Mouse (Mus musculus): ENCODE measurements around the gene Gad1. TPM values are rescaled to one million over a fixed set of nuclear protein-coding genes. Genes with fewer than 3 reads are reported as not detected.

Gene Gad1
- polyA plus RNA-seq, 1 experiment: 0.12 TPM

- DNase-seq (ENCODE audit: low spot score): no peak
Measured at GRCm38 (mm10) chr2:70564646-70565315, 11.9 kb downstream of the Gad1 start.

DNA sequence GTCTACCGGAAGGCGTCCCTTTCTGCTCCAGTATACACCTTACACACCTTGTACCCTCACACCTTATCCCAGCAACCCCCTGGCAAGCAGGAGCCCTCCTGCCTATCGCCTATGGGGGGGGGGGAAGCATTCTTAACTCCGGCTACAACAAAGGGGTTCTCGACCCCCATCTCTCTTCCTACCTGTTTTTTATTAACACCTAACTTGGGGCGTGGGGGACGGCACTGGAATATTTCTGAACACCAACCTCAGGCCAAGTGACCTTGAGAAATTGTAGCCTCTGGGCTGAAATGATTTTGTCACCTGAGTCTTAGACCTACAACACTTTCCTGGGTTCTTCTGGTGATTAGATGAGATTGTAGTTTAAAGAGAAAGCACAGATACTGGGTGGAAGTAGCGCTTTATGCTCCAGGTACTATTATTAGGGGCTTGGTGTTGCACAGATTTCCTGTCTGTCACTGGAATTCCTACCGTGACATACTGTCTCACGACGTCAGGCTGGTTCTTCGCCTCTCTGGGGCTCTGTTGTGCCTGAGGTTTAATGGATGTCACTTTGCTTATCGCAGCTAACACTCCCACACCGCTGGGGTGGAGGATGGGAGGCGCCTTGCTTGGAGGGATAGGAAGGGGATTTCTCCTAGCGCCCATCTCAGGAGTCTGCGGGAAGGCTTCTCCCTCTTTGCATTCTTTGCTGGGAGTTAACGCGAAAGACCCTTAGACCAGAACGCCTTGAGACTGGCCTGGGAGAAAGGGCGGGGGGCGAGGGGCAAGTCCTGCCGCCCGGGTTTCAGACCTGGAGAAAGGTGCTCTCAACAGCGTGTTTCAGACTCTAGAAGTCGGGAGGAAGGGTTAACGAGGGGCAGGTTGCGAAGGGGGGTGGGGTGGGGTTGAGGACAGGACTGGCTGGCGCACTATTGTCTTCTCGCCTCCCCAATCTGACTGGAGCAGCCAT is 13.1 kb downstream of the Gad1 start:
- DNase-seq (ENCODE audit: low spot score): no peak

DNA sequence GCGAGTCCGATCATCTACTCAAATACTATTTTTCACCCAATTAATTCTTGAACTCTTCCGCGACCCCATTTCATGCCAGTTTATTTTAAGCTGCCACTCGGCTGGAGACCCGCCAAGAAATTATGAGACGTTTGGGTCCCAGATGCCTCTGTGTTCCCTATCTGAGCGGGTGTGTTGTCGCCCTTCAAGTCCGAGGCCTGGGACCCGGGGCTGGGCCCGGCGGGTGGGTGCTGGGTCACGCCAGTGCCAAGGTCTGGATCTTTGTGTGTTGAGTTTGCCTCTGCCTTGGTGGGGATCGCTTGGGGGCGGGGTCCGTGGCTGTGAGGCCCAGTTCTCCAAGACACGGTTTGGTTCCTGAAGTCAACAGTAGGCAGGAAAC is 13.7 kb downstream of the Gad1 start:
- DNase-seq (ENCODE audit: low spot score): no peak

DNA sequence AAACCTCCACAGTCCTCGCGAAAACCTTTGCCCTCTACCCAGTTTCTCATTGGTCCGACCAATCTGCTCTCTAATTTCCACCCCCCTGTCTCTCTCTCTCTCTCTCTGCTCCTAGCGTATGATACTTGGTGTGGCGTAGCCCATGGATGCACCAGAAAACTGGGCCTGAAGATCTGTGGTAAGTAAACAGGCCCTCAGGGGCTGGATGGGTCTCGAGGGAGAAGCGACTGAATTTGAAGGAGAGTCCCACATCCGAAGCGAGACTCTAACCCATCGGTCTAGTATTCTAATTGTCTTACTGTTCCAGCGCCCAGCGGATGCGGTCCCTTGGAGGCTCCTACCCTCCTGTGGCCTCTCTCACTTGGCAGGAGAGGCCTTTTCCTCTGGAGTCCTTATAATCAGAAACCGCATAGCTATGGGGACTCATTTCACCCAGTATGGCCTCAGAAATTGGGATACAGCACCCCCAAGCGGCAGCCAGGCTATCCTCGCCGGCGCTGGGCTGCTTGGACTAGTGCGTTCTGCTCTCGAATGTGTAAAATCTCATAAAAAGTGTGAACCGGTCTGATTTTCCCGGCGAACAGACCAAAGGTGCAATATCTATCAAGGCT is 14.3 kb downstream of the Gad1 start:
- no peak for DNase-seq (ENCODE audit: low spot score)

GRCm38 (mm10) chr2:70567682-70568077 is 14.8 kb downstream of the Gad1 start:
- no peak for DNase-seq (ENCODE audit: low spot score)

- DNase-seq (ENCODE audit: low spot score): no peak
Measured at GRCm38 (mm10) chr2:70568198-70568941, 15.5 kb downstream of the Gad1 start.

GRCm38 (mm10) chr2:70571698-70572097 is 18.8 kb downstream of the Gad1 start:
- DNase-seq (ENCODE audit: low spot score): no peak

DNA sequence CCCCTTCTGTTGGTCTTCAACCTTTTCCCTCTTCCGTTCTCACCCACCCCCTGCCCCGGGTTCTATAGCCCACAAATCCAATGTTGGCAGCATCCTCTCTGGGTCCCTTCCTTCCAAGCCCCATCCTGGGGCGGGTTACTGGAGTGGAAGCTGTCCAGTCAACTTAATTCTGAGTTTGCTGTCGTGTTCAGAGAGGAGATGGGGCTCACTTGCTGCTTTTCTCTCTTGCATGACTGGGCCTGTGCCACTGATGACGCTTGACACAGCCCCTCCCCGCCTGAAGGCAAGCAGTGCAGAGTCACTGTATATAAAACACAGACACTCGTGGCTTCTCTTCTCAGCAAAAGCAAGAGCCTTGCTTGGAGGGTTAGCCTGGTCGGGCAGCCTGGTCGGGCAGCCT is 19.4 kb downstream of the Gad1 start:
- no peak for DNase-seq (ENCODE audit: low spot score)

- DNase-seq (ENCODE audit: low spot score): no peak
Measured at GRCm38 (mm10) chr2:70573544-70574210, 20.8 kb downstream of the Gad1 start.

DNA sequence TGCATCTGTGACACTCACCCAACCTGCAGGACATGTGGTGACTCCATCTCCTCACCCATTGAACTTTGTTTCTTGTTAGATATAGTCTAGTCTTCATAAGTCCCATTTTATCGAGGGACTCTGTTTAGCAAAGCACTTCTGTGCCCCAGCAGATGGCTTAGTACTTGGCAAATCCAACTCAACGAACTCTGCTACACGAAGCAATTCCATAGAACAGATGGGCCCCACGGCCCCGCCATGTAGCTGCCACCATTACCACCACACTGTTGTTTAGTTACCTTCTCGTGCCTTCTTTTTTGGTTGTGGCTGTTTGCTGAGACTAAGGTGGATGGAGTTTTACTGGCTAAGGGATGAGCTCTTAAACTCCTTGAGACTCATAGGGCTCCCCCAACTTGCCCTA is 35.3 kb downstream of the Gad1 start:
- DNase-seq (ENCODE audit: low spot score): no peak

- no peak for DNase-seq (ENCODE audit: low spot score)
Measured at GRCm38 (mm10) chr2:70592432-70592831, 39.6 kb downstream of the Gad1 start.

- no peak for DNase-seq (ENCODE audit: low spot score)
Measured at GRCm38 (mm10) chr2:70593670-70594069, 40.8 kb downstream of the Gad1 start.

DNA sequence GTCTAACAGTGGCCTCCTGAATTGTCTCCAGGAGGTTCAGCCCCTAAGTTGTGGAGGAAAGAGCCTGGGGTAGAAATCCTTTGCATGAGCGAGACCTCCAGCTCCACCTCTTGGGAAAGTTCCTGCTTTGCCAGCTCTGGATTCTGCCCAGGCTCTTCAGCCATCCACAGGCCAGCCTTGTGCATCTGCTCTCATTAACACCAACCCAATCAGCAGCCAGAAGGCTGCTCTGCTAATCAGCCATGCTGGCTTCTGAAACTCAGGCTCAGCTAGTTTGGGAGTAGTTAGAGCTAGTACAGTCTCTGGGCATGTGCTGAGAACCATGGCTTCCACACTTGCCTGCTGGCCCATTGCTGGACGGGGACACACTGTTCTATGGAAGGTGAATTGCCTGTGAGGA is 43.0 kb downstream of the Gad1 start:
- DNase-seq (ENCODE audit: low spot score): no peak

DNA sequence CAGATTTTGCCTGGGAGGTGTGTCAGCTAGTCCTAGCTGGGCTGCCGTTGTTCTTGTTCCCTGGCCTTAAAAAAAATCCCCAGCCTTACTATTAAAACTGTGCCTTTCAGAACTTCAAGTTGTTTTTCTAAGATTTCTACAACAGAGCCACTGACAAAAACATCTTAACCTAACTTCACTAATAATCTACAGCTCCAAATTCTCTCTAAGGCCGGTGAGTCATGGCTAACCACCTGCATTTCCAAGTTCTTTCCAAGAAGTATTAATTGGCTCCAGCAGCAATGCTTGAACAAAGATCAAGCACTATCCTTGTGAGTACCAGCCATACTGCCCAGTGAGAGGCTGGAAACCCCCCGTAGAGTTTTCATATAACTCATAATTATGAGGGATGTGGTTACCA is 56.9 kb downstream of the Gad1 start:
- DNase-seq (ENCODE audit: low spot score): no peak

DNA sequence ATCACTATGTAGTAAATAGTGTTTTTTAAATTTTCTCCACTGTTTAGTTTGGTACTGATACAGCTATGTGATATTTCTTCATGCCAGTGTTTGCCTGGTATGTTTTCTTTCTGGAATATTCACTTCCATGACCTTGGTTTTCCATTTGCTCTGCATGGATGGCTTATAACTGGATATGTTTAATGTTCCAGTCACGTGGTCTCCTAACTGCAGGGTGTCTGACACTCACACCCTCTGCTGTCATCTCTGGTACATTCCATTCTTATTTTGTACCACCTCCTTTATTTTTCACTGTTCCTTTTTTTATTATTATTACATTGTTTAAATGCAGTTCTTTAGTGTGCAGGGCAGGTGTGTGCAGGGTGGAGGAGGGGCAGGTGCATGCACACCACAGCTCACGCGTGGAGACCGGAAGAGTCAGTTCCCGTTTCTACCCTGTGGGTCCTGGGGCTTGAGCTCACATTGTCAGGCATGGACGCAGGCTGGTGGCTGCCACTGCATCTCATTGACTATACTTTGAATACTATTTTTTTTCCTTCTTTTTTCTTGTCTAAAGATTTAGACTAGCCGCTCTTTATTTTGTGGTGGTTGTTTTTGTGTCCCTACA is 62.0 kb downstream of the Gad1 start:
- no peak for DNase-seq (ENCODE audit: low spot score)

DNA sequence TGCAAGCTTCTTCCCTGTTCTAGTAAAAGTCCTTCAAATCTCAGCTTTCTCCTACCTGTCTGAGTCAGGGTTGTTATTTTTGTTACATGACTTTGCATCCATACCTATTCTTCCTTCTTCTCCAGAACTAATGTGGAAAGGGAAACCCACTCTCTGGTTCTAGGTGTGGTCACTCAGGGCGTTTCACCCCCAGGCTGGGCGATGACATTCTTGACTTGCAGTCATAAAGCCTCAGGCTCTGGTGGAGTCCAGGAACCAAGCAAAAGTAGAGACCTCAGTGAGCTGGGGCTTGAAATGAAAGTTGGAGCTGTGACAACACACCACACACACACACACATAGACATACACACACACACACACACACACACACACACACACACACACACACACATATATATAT is 63.2 kb downstream of the Gad1 start:
- no peak for DNase-seq (ENCODE audit: low spot score)

GRCm38 (mm10) chr2:70616617-70617016 is 63.7 kb downstream of the Gad1 start:
- no peak for DNase-seq (ENCODE audit: low spot score)

- no peak for DNase-seq (ENCODE audit: low spot score)
Measured at GRCm38 (mm10) chr2:70619232-70619835, 66.5 kb downstream of the Gad1 start.

- no peak for DNase-seq (ENCODE audit: low spot score)
Measured at GRCm38 (mm10) chr2:70620225-70620624, 67.4 kb downstream of the Gad1 start.

- DNase-seq (ENCODE audit: low spot score): no peak
Measured at GRCm38 (mm10) chr2:70622244-70622643, 69.4 kb downstream of the Gad1 start.

DNA sequence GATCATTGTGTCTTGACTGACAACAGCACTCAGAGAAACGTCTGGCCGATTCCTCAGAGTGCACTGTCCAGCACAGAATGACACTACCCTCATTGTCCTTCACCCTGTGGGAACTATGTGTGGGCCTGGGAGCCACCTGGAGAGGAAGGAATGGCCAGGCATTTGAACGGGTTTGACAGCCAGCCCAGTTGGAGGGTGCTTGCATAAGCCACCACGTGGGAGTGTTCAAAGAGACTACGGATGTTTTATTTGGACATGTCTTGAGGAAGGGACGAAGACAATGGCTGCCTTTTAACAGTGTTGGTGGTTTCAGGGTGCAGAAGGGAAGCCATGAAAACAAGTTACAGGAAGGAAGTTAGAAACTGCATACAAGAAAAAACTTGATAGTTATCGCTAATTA is 72.9 kb downstream of the Gad1 start:
- no peak for DNase-seq (ENCODE audit: low spot score)
